Mouse (Mus musculus): ENCODE measurements around the gene Arhgef26. TPM values are rescaled to one million over a fixed set of nuclear protein-coding genes. Genes with fewer than 3 reads are reported as not detected.

Gene Arhgef26
- polyA plus RNA-seq, 1 experiment from 2014 or later: 12.9 TPM

GRCm38 (mm10) chr3:62374831-62375230 is 36.7 kb downstream of the Arhgef26 start:
- Histone ChIP-seq H3K4me1 (ENCODE audit: control insufficient read depth, insufficient read depth, low read length) (peaks cover 13% of the 10 kb centered on the region), H3K4me2 (ENCODE audit: low read depth, low read length) (no peak overlapping the region)

DNA sequence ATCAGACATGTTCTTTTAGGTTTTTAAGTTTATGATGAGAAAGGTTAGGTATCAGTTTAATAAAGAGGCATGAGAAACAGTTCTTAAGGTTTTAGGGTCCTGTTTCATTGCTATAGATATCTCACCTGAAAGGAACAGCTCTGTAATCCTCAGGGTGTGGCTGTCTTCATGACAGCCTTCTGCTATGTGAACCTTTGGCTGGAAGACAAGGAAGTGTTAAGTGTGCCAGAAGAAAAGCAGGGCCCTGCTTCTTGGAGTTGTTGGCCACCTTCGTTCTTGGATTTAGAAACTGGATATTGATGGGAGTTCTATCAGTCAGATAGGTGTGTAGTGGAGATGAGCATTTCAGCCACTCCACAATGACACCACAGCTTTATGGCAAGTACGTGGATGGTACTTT is 38.6 kb downstream of the Arhgef26 start:
- Histone ChIP-seq H3K9ac (ENCODE audit: low read depth, low read length) (no peak overlapping the region), H3K9me3 (ENCODE audit: control insufficient read depth, low read length) (no peaks in the 10 kb centered on the region), H3K4me1 (ENCODE audit: control insufficient read depth, insufficient read depth, low read length) (peaks cover 17% of the 10 kb centered on the region), H3K4me3 (ENCODE audit: low read length) (no peak overlapping the region), H3K4me2 (ENCODE audit: low read depth, low read length) (no peak overlapping the region), H3K27ac (ENCODE audit: low read length) (no peak overlapping the region), H3K36me3 (ENCODE audit: control insufficient read depth, insufficient read depth, low read length) (no peaks in the 10 kb centered on the region), H3K27me3 (replicated peaks; ENCODE audit: control insufficient read depth, insufficient read depth, low read length) (no peaks in the 10 kb centered on the region)
- WGBS: 83% methylated on average over 2 of the region's 2 CpGs
- ATAC-seq: peak; percentile 52; the same call in 1 of the 2 replicates

More at GRCm38 (mm10) chr3:62374831-62375230, 36.7 kb downstream of the Arhgef26 start:
- ATAC-seq: peak; percentile 61
- Histone ChIP-seq H3K36me3 (ENCODE audit: control insufficient read depth, insufficient read depth, low read length) (no peaks in the 10 kb centered on the region), H3K9me3 (ENCODE audit: control insufficient read depth, low read length) (no peaks in the 10 kb centered on the region), H3K4me3 (ENCODE audit: low read length) (no peak overlapping the region), H3K27me3 (replicated peaks; ENCODE audit: control insufficient read depth, insufficient read depth, low read length) (no peaks in the 10 kb centered on the region), H3K27ac (ENCODE audit: low read length) (peak overlapping the region; percentile 6; the same call in 1 of the 2 replicates), H3K9ac (ENCODE audit: low read depth, low read length) (no peak overlapping the region)
- 57% methylated on average over 6 of the region's 6 CpGs for WGBS

- no peak overlapping the region for H3K4me3 ChIP-seq (ENCODE audit: low read length)
- H3K36me3 ChIP-seq (ENCODE audit: control insufficient read depth, insufficient read depth, low read length): no peaks in the 10 kb centered on the region
- peaks cover 8% of the 10 kb centered on the region; the same call in 1 of the 2 replicates for H3K4me1 ChIP-seq (ENCODE audit: control insufficient read depth, insufficient read depth, low read length)
- ATAC-seq: peak; percentile 10; the same call in 1 of the 2 replicates
- no peaks in the 10 kb centered on the region for H3K27me3 ChIP-seq (replicated peaks; ENCODE audit: control insufficient read depth, insufficient read depth, low read length)
- no peaks in the 10 kb centered on the region for H3K9me3 ChIP-seq (ENCODE audit: control insufficient read depth, low read length)
- no peak overlapping the region for H3K27ac ChIP-seq (ENCODE audit: low read length)
- no peak overlapping the region for H3K4me2 ChIP-seq (ENCODE audit: low read depth, low read length)
- WGBS: 28% methylated on average over 5 of the region's 5 CpGs
- H3K9ac ChIP-seq (ENCODE audit: low read depth, low read length): no peak overlapping the region
Measured at GRCm38 (mm10) chr3:62379946-62380345, 41.8 kb downstream of the Arhgef26 start.

GRCm38 (mm10) chr3:62380420-62380819 is 42.3 kb downstream of the Arhgef26 start:
- Histone ChIP-seq H3K4me3 (ENCODE audit: low read length) (no peak overlapping the region), H3K9me3 (ENCODE audit: control insufficient read depth, low read length) (no peaks in the 10 kb centered on the region), H3K36me3 (ENCODE audit: control insufficient read depth, insufficient read depth, low read length) (no peaks in the 10 kb centered on the region), H3K4me1 (ENCODE audit: control insufficient read depth, insufficient read depth, low read length) (peaks cover 8% of the 10 kb centered on the region; the same call in 1 of the 2 replicates), H3K27ac (ENCODE audit: low read length) (no peak overlapping the region), H3K9ac (ENCODE audit: low read depth, low read length) (no peak overlapping the region), H3K27me3 (replicated peaks; ENCODE audit: control insufficient read depth, insufficient read depth, low read length) (no peaks in the 10 kb centered on the region), H3K4me2 (ENCODE audit: low read depth, low read length) (no peak overlapping the region)
- 77% methylated on average over 3 of the region's 3 CpGs for WGBS
- ATAC-seq: peak; percentile 18; the same call in 1 of the 2 replicates

GRCm38 (mm10) chr3:62382853-62383252 is 44.7 kb downstream of the Arhgef26 start:
- Histone ChIP-seq H3K9ac (ENCODE audit: low read depth, low read length) (no peak overlapping the region), H3K4me2 (ENCODE audit: low read depth, low read length) (no peak overlapping the region), H3K36me3 (ENCODE audit: control insufficient read depth, insufficient read depth, low read length) (0 out of 2 replicates have a peak, but pooled peaks cover 3% of the 10 kb centered on the region), H3K9me3 (ENCODE audit: control insufficient read depth, low read length) (no peaks in the 10 kb centered on the region), H3K27me3 (replicated peaks; ENCODE audit: control insufficient read depth, insufficient read depth, low read length) (no peaks in the 10 kb centered on the region), H3K27ac (ENCODE audit: low read length) (no peak overlapping the region), H3K4me1 (ENCODE audit: control insufficient read depth, insufficient read depth, low read length) (peaks cover 6% of the 10 kb centered on the region; the same call in 1 of the 2 replicates), H3K4me3 (ENCODE audit: low read length) (no peak overlapping the region)
- WGBS: 82% methylated on average over 1 of the region's 1 CpGs
- no peak for ATAC-seq

DNA sequence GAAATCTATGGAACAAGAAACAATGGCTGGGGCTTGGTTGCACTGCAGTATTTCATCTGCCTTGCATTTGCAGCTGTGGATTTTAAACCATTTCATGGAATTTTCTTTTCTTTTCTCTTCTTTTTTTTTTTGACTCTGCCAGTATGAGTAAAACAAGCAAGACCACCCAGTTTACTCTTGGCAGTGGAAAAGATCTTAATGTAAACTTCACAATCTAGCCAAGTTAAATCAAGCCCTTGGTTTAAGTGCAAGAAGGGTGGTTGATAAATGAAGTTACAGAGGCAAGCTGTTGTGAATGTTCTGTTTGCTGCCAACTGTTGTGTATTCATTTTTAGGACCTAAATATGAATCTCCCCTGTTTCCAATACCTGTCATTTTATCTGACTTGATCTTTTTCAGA is 54.5 kb downstream of the Arhgef26 start:
- no peaks in the 10 kb centered on the region for H3K36me3 ChIP-seq (ENCODE audit: control insufficient read depth, insufficient read depth, low read length)
- no peak overlapping the region for H3K4me2 ChIP-seq (ENCODE audit: low read depth, low read length)
- H3K27ac ChIP-seq (ENCODE audit: low read length): no peak overlapping the region; the same call in 1 of the 2 replicates
- H3K27me3 ChIP-seq (replicated peaks; ENCODE audit: control insufficient read depth, insufficient read depth, low read length): no peaks in the 10 kb centered on the region
- H3K9me3 ChIP-seq (ENCODE audit: control insufficient read depth, low read length): no peaks in the 10 kb centered on the region
- H3K9ac ChIP-seq (ENCODE audit: low read depth, low read length): no peak overlapping the region
- no peak overlapping the region for H3K4me3 ChIP-seq (ENCODE audit: low read length)
- ATAC-seq: no peak
- peaks cover 18% of the 10 kb centered on the region for H3K4me1 ChIP-seq (ENCODE audit: control insufficient read depth, insufficient read depth, low read length)

GRCm38 (mm10) chr3:62394284-62394683 is 56.1 kb downstream of the Arhgef26 start:
- 64% methylated on average over 7 of the region's 7 CpGs for WGBS
- Histone ChIP-seq H3K9ac (ENCODE audit: low read depth, low read length) (no peak overlapping the region), H3K4me3 (ENCODE audit: low read length) (no peak overlapping the region), H3K9me3 (ENCODE audit: control insufficient read depth, low read length) (no peaks in the 10 kb centered on the region), H3K36me3 (ENCODE audit: control insufficient read depth, insufficient read depth, low read length) (no peaks in the 10 kb centered on the region), H3K27ac (ENCODE audit: low read length) (no peak overlapping the region), H3K4me2 (ENCODE audit: low read depth, low read length) (no peak overlapping the region), H3K4me1 (ENCODE audit: control insufficient read depth, insufficient read depth, low read length) (peaks cover 18% of the 10 kb centered on the region), H3K27me3 (replicated peaks; ENCODE audit: control insufficient read depth, insufficient read depth, low read length) (no peaks in the 10 kb centered on the region)
- ATAC-seq: no peak

GRCm38 (mm10) chr3:62395368-62395767 is 57.2 kb downstream of the Arhgef26 start:
- peak; percentile 62 for ATAC-seq
- no peak overlapping the region for H3K4me2 ChIP-seq (ENCODE audit: low read depth, low read length)

DNA sequence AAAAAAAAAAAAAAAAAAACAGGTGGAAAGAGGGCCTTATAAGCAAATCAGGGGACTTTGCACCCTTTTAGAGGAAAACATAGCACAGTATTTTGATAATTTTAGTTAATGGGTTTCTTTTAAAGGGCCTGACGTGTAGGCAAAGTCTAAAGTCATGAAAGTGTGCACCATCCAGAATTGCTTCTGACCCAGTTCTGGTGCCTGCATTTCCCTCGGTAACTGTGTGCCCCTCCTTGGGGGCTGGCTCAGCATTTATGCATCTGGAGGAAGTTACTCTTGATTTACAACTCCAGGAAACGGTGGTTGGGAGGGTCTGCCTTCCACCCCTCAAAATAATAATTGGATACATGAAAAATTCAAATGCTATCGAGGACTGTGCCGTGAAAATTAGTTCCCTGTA is 58.0 kb downstream of the Arhgef26 start:
- H3K4me3 ChIP-seq (ENCODE audit: low read length): no peak overlapping the region
- no peaks in the 10 kb centered on the region for H3K27me3 ChIP-seq (replicated peaks; ENCODE audit: control insufficient read depth, insufficient read depth, low read length)
- no peaks in the 10 kb centered on the region for H3K9me3 ChIP-seq (ENCODE audit: control insufficient read depth, low read length)
- peaks cover 18% of the 10 kb centered on the region for H3K4me1 ChIP-seq (ENCODE audit: control insufficient read depth, insufficient read depth, low read length)
- 33% methylated on average over 5 of the region's 5 CpGs for WGBS
- H3K27ac ChIP-seq (ENCODE audit: low read length): peak overlapping the region; percentile 65
- no peak overlapping the region for H3K4me2 ChIP-seq (ENCODE audit: low read depth, low read length)
- H3K36me3 ChIP-seq (ENCODE audit: control insufficient read depth, insufficient read depth, low read length): no peaks in the 10 kb centered on the region
- ATAC-seq: peak; percentile 68
- H3K9ac ChIP-seq (ENCODE audit: low read depth, low read length): no peak overlapping the region

More at GRCm38 (mm10) chr3:62395368-62395767, 57.2 kb downstream of the Arhgef26 start:
- Histone ChIP-seq H3K4me3 (ENCODE audit: low read length) (no peak overlapping the region), H3K36me3 (ENCODE audit: control insufficient read depth, insufficient read depth, low read length) (no peaks in the 10 kb centered on the region), H3K27me3 (replicated peaks; ENCODE audit: control insufficient read depth, insufficient read depth, low read length) (no peaks in the 10 kb centered on the region), H3K9ac (ENCODE audit: low read depth, low read length) (no peak overlapping the region), H3K4me1 (ENCODE audit: control insufficient read depth, insufficient read depth, low read length) (peaks cover 18% of the 10 kb centered on the region), H3K27ac (ENCODE audit: low read length) (peak overlapping the region; percentile 48; the same call in 1 of the 2 replicates), H3K9me3 (ENCODE audit: control insufficient read depth, low read length) (no peaks in the 10 kb centered on the region)
- WGBS: 56% methylated on average over 5 of the region's 5 CpGs

DNA sequence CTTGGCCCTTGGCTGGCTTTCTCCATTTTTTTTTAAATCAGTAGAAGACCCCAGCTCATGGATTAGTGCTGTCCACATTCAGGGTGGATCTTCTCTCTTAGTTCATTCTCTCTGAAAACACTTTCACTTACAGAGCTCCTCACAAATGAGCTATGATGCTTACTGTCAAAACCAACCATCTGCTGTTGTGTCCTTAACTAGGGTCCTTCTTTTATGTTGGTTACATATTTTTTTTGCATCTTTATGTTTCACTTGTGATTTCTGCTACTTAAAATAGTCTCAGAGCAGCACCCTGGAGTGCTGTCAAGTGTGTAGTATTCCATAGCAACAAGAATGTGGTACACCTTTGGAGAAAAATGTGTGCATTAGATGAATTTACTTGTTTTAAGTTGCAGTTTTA is 60.0 kb downstream of the Arhgef26 start:
- Histone ChIP-seq H3K27me3 (replicated peaks; ENCODE audit: control insufficient read depth, insufficient read depth, low read length) (no peaks in the 10 kb centered on the region), H3K4me1 (ENCODE audit: control insufficient read depth, insufficient read depth, low read length) (peaks cover 17% of the 10 kb centered on the region), H3K4me3 (ENCODE audit: low read length) (no peak overlapping the region), H3K27ac (ENCODE audit: low read length) (no peak overlapping the region), H3K9me3 (ENCODE audit: control insufficient read depth, low read length) (no peaks in the 10 kb centered on the region), H3K9ac (ENCODE audit: low read depth, low read length) (no peak overlapping the region), H3K36me3 (ENCODE audit: control insufficient read depth, insufficient read depth, low read length) (no peaks in the 10 kb centered on the region), H3K4me2 (ENCODE audit: low read depth, low read length) (no peak overlapping the region)
- ATAC-seq: no peak

Measured in intestine, embryonic 16.5 days (tissue).